Mouse (Mus musculus) liver, postnatal 0 days (tissue): ENCODE results near the gene Olfr228. TPM values are rescaled to one million over a fixed set of nuclear protein-coding genes. Genes with fewer than 3 reads are reported as not detected.
"Not testable (repeated sequence)": the region's sequence is repeated elsewhere in the genome, so short reads cannot be mapped to it uniquely, and the experiment has no call there.

ENCODE experiments used
- ATAC-seq: fragments of 200-750 bp; cut with Nextera tagmentation; 2 replicates; pipeline ENCODE4 v1.8.0; 2017; ENCODE audit warnings: mild to moderate bottlenecking, moderate library complexity
- DNase-seq: peaks from one replicate; pipeline ENCODE4 v3.0.0-alpha.2; 2016
- H3K27ac ChIP-seq: fragments of 300-500 bp; sonication (generic); 2 replicates; pipeline ENCODE4 v1.5.1; 2014; ENCODE audit warnings: antibody characterized with exemption, moderate library complexity, mild to moderate bottlenecking, low read depth
- H3K27me3 ChIP-seq: fragments of 300-500 bp; sonication (generic); 2 replicates; pipeline ENCODE4 v1.6.1; 2014; ENCODE audit warnings: low read length, control low read depth, mixed read lengths; ENCODE audit not compliant: insufficient read depth
- H3K36me3 ChIP-seq: fragments of 300-500 bp; sonication (generic); replicated peaks from 2 replicates; pipeline ENCODE4 v1.6.1; 2014; ENCODE audit warnings: mild to moderate bottlenecking, control low read depth, low read length, moderate library complexity, mixed read lengths; ENCODE audit not compliant: insufficient read depth
- H3K4me1 ChIP-seq: fragments of 300-500 bp; sonication (generic); 2 replicates; pipeline ENCODE4 v1.6.1; 2014; ENCODE audit warnings: antibody characterized with exemption, mild to moderate bottlenecking, control low read depth; ENCODE audit not compliant: insufficient read depth
- H3K4me2 ChIP-seq: fragments of 300-500 bp; sonication (generic); 2 replicates; pipeline ENCODE4 v1.6.1; 2014; ENCODE audit warnings: low read depth, mild to moderate bottlenecking, low read length, moderate library complexity, mixed read lengths
- H3K4me3 ChIP-seq: fragments of 300-500 bp; sonication (generic); 2 replicates; pipeline ENCODE4 v1.5.1; 2014; ENCODE audit warnings: low read depth, low read length
- H3K9ac ChIP-seq: fragments of 300-500 bp; sonication (generic); replicated peaks from 2 replicates; pipeline ENCODE4 v1.6.1; 2014; ENCODE audit warnings: mild to moderate bottlenecking, moderate library complexity
- H3K9me3 ChIP-seq: fragments of 300-500 bp; sonication (generic); 2 replicates; pipeline ENCODE4 v1.6.1; 2016; ENCODE audit warnings: mild to moderate bottlenecking, control low read depth, low read length, mixed read lengths
- CTCF ChIP-seq: sonication (generic); IDR thresholded peaks from 2 replicates; pipeline ENCODE4 v1.5.1; 2016; ENCODE audit warnings: antibody characterized with exemption, low read depth
- EP300 ChIP-seq: IDR thresholded peaks from 2 replicates; pipeline ENCODE4 v1.6.1; 2016; ENCODE audit warnings: antibody characterized with exemption, low read depth, mild to moderate bottlenecking
- WGBS: fragments of 180-500 bp; shearing (Covaris S2); extraction: QIAGEN DNeasy Blood & Tissue Kit; methylation state at CpG from one replicate; pipeline ENCODE4 v1.1.7; 2014; ENCODE audit not compliant: insufficient replicate concordance; 5-methylcytosine and 5-hydroxymethylcytosine counted together
- polyA plus RNA-seq: library from polyadenylated mRNA; unstranded; fragments of >200 nt; fragmentation: Nextera tagmentation; extraction: Ambion mirVana; gene quantifications from 2 replicates; pipeline ENCODE4 v1.2.1, GENCODE M21; 2015

The Olfr228 gene
- polyA plus RNA-seq: not detected in 2 replicates

- Histone ChIP-seq H3K4me1 (no peaks in the 10 kb centered on the region), H3K27me3 (no peaks in the 10 kb centered on the region), H3K9ac (no peak within 1 kb of the TSS), H3K27ac (no peak within 1 kb of the TSS), H3K36me3 (no peaks in the 10 kb centered on the region), H3K4me3 (no peak within 1 kb of the TSS), H3K4me2 (no peak within 1 kb of the TSS), H3K9me3 (no peaks in the 10 kb centered on the region)
- no peak for ATAC-seq
- no peak for TF ChIP-seq CTCF
- no peak for TF ChIP-seq EP300
- DNase-seq: no peak
- 41% methylated on average over 1 of the region's 1 CpGs for WGBS
Measured at GRCm38 (mm10) chr2:86487286-86487685, at the start of gene Olfr228. TSS of gene Olfr228 (minus strand) at chr2:86487386.

DNA sequence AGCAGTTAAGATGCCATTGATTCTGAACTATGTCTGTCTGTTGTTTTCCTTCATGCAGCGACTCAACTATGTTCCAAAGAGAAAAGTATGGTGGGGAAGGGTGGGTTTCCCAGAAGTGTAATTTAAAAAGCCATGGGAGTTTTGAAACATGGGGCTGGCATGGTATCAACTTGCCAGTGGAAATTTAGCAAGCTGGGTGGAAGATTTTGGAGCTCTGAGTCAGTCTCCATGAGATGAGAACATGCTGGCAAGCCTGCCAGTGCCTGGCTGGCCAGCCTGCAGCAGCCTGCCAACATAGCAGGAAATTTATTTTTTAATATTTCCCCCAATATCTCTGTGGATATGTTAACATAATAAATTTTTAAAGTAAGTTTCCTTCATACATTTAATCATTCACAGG, 43.8 kb upstream of the Olfr228 start:
- WGBS: 42% methylated on average over 1 of the region's 1 CpGs
- Histone ChIP-seq H3K9me3 (no peaks in the 10 kb centered on the region), H3K27me3 (no peaks in the 10 kb centered on the region), H3K27ac (no peak overlapping the region), H3K4me2 (no peak overlapping the region), H3K36me3 (no peaks in the 10 kb centered on the region), H3K9ac (no peak overlapping the region), H3K4me1 (no peaks in the 10 kb centered on the region), H3K4me3 (no peak overlapping the region)
- TF ChIP-seq EP300 (no peak), CTCF (no peak)
- no peak for ATAC-seq
- no peak for DNase-seq

GRCm38 (mm10) chr2:86508161-86508560, 21.0 kb upstream of the Olfr228 start, which contains the start of gene Olfr1076:
TSS of gene Olfr1076 (plus strand) at chr2:86508461.
- H3K9ac ChIP-seq: no peak within 1 kb of the TSS
- H3K9me3 ChIP-seq: no peaks in the 10 kb centered on the region
- H3K27me3 ChIP-seq: no peaks in the 10 kb centered on the region
- H3K4me2 ChIP-seq: no peak within 1 kb of the TSS
- ATAC-seq: no peak
- H3K36me3 ChIP-seq: no peaks in the 10 kb centered on the region
- no peak for DNase-seq
- TF ChIP-seq CTCF (no peak), EP300 (no peak)
- H3K27ac ChIP-seq: no peak within 1 kb of the TSS
- no peak within 1 kb of the TSS for H3K4me3 ChIP-seq
- H3K4me1 ChIP-seq: no peaks in the 10 kb centered on the region
- WGBS: 73% methylated on average over 1 of the region's 1 CpGs

DNA sequence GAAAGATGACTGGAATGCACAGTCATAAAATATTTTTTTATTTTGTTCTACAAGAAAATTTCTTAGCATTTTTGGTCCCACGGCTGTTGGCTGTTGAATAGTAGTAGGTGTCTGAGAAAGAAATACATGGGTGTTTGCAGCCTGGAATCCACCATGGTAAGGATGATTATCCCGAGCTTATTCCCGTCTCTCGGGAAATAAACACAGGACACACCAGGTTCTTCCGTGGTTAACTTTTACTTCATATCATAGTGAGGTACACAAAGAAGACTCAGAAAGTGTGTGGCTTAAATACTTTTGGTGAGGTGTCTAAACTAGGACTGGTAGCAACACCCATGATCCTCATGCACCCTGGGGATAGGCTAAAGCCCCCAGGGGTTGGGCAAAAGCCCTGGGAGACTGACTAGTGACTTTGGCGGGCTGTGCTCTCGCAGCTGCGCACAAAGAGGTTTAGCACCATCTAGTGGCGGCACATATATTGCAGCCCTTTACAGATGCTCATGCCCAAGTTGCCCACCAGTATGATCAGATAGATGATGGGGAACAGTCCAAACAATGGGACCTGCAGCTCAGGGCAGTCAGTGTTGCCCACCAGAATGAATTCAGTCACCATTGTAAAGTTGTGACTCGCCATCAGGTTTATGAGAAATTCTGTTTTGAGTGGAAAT, 22.6 kb downstream of the Olfr228 start:
- Histone ChIP-seq H3K27ac (no peak overlapping the region), H3K4me1 (no peaks in the 10 kb centered on the region), H3K9me3 (no peaks in the 10 kb centered on the region), H3K4me3 (no peak overlapping the region), H3K9ac (no peak overlapping the region), H3K36me3 (no peaks in the 10 kb centered on the region), H3K27me3 (no peaks in the 10 kb centered on the region), H3K4me2 (no peak overlapping the region)
- 0 out of 2 replicates have a peak, but pooled peaks have one; percentile 33 for ATAC-seq
- TF ChIP-seq EP300 (no peak), CTCF (peak; percentile 80)
- WGBS: 29% methylated on average over 10 of the region's 10 CpGs
- DNase-seq: peak; percentile 59

- DNase-seq (no peak), ATAC-seq (no peak)
- no peaks in the 10 kb centered on the region for H3K36me3 ChIP-seq
- TF ChIP-seq EP300 (no peak), CTCF (no peak)
- H3K9me3 ChIP-seq: no peaks in the 10 kb centered on the region
- H3K27me3 ChIP-seq: no peaks in the 10 kb centered on the region
- no peak overlapping the region for H3K27ac ChIP-seq
- no peaks in the 10 kb centered on the region for H3K4me1 ChIP-seq
- no peak overlapping the region for H3K4me3 ChIP-seq
- WGBS: 80% methylated on average over 1 of the region's 1 CpGs
- H3K4me2 ChIP-seq: no peak overlapping the region
- no peak overlapping the region for H3K9ac ChIP-seq
Measured at GRCm38 (mm10) chr2:86460434-86460833, 26.8 kb downstream of the Olfr228 start.

DNA sequence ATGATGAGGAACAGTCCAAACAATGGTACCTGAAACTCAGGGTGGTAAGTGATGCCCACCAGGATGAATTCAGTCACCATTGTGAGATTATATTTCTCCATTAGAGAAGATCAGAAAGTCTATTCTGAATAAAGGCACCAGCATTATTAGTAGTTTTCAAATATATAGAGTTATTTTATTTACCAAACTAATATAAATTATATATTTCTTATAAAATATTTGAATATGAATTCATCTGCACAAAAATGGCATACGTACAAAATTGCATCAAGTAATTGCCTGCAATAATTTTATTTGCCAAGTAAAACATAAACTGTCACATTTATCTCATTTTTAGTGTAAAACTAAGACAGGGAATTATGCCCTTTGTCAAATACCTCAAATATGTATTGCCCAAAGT, 31.0 kb downstream of the Olfr228 start, which contains the start of gene Olfr1066:
Gene Olfr1066 (minus strand): TSS at position 101 of the 400 bp plus-strand sequence.
- Histone ChIP-seq H3K4me2 (no peak within 1 kb of the TSS), H3K4me3 (no peak within 1 kb of the TSS), H3K27me3 (no peaks in the 10 kb centered on the region), H3K9me3 (no peaks in the 10 kb centered on the region), H3K4me1 (no peaks in the 10 kb centered on the region), H3K9ac (no peak within 1 kb of the TSS), H3K27ac (no peak within 1 kb of the TSS), H3K36me3 (no peaks in the 10 kb centered on the region)
- no peak for TF ChIP-seq CTCF
- TF ChIP-seq EP300: no peak
- WGBS: 69% methylated on average over 1 of the region's 1 CpGs
- DNase-seq (no peak), ATAC-seq (no peak)

GRCm38 (mm10) chr2:86450491-86450890, 36.7 kb downstream of the Olfr228 start, which contains the start of gene Olfr1065:
TSS of gene Olfr1065 (minus strand) at chr2:86450591.
- ATAC-seq, H3K27me3 ChIP-seq, H3K4me2 ChIP-seq, H3K9me3 ChIP-seq, H3K4me1 ChIP-seq, H3K27ac ChIP-seq, DNase-seq, H3K4me3 ChIP-seq, H3K9ac ChIP-seq, H3K36me3 ChIP-seq: not testable (repeated sequence)
- no CpG with 5 or more reads among the region's 1 CpGs for WGBS

GRCm38 (mm10) chr2:86442101-86442500, 45.1 kb downstream of the Olfr228 start:
- H3K4me3 ChIP-seq, H3K27ac ChIP-seq, ATAC-seq, H3K4me2 ChIP-seq, H3K4me1 ChIP-seq, H3K9ac ChIP-seq, H3K9me3 ChIP-seq, DNase-seq, H3K36me3 ChIP-seq, H3K27me3 ChIP-seq: not testable (repeated sequence)
- 61% methylated on average over 1 of the region's 1 CpGs for WGBS
